Mouse (Mus musculus) megakaryocyte, embryonic 14.5 days (primary cell): Measurements from ENCODE around the gene Ppp1r11.

Source experiments
- FLI1 ChIP-seq: IDR thresholded peaks from 2 replicates; pipeline ENCODE4 v1.6.1; 2012; ENCODE audit warnings: low read length, inconsistent platforms, mixed read lengths
- GATA1 ChIP-seq: IDR thresholded peaks from 3 replicates; pipeline ENCODE4 v1.6.1; 2012; ENCODE audit warnings: mixed read lengths, low read length, inconsistent platforms, borderline replicate concordance

DNA sequence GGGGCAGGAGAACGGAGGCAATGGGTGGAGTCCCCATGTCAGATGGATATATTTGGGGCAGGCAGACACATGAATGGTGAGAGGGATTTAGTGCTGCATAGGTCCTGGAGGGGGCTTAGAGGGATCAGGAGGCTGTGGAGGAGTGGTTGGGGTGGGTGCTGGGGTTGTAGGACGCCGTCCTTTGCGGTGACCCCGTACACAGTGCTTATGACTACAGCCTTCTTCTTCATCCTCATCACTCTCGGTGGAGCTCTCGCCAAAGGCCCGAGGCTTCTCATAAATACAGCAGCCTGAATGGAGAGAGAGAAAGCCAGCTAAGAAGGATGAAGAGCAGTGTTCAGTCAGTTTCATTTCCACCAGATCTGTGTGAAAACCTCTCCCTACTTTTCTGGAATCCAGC is 2.3 kb downstream of the Ppp1r11 start:
- TF ChIP-seq FLI1 = no peak
- TF ChIP-seq GATA1 = no peak
